Mouse (Mus musculus) left cerebral cortex, postnatal 10 days (tissue): ENCODE results near the gene Efcab6. TPM values are rescaled to one million over a fixed set of nuclear protein-coding genes. Genes with fewer than 3 reads are reported as not detected.

Source experiments
- DNase-seq, 2 experiments: peaks; one replicate each; pipeline ENCODE4 v3.0.0; 2021 to 2022; ENCODE audit warnings: low spot score in 2 of 2, mixed read lengths in 1 of 2; ENCODE audit errors: extremely low spot score in 1 of 2
- intact Hi-C: fragments of 180-260 bp; cut with DNase I; formaldehyde crosslinking; loops from one replicate; pipeline ENCODE4 v1.15.1; 2025
- total RNA-seq, 2 experiments: library from RNA; stranded (reverse); gene quantifications; 2 replicates each; pipeline ENCODE4 v1.2.3; 2021

Gene Efcab6
- total RNA-seq, 2 experiments from 2014 or later = 15.4 to 17.8 TPM

- intact Hi-C loops = no loop called here
- DNase-seq = peak in 1 of 2 experiments; percentile 18
These were observed 140.5 kb downstream of the Efcab6 start for GRCm38 (mm10) chr15:83924656-83925055.

GRCm38 (mm10) chr15:83915376-83915775, 149.8 kb downstream of the Efcab6 start:
- intact Hi-C loops = no loop called here

GRCm38 (mm10) chr15:83913028-83913714, 152.0 kb downstream of the Efcab6 start:
- intact Hi-C loops = no loop called here
- peak in 1 of 2 experiments; percentile 27 for DNase-seq

More at GRCm38 (mm10) chr15:83915376-83915775, 149.8 kb downstream of the Efcab6 start:
- DNase-seq = peak in 1 of 2 experiments; percentile 8

GRCm38 (mm10) chr15:83906472-83906871, 158.7 kb downstream of the Efcab6 start:
- DNase-seq = no peak
- intact Hi-C loops = no loop called here

- intact Hi-C loops = no loop called here
These were observed 167.9 kb downstream of the Efcab6 start for GRCm38 (mm10) chr15:83897286-83897685.

GRCm38 (mm10) chr15:83896011-83896410, 169.2 kb downstream of the Efcab6 start:
- intact Hi-C loops = no loop called here
- DNase-seq = no peak

More at GRCm38 (mm10) chr15:83897286-83897685, 167.9 kb downstream of the Efcab6 start:
- peak in 1 of 2 experiments; percentile 52 for DNase-seq

- DNase-seq = no peak
- intact Hi-C loops = no loop called here
These were observed 170.9 kb downstream of the Efcab6 start for GRCm38 (mm10) chr15:83894261-83894660.

- no peak for DNase-seq
- intact Hi-C loops = no loop called here
These were observed 172.3 kb downstream of the Efcab6 start for GRCm38 (mm10) chr15:83892871-83893270.

- intact Hi-C loops = no loop called here
- DNase-seq = no peak
These were observed 180.9 kb downstream of the Efcab6 start for GRCm38 (mm10) chr15:83884291-83884690.

GRCm38 (mm10) chr15:83883821-83884220, 181.4 kb downstream of the Efcab6 start:
- no peak for DNase-seq
- intact Hi-C loops = no loop called here

- intact Hi-C loops = no loop called here
These were observed 185.3 kb downstream of the Efcab6 start for GRCm38 (mm10) chr15:83879845-83880244.

GRCm38 (mm10) chr15:83877898-83878297, 187.3 kb downstream of the Efcab6 start:
- no peak for DNase-seq
- intact Hi-C loops = no loop called here

More at GRCm38 (mm10) chr15:83879845-83880244, 185.3 kb downstream of the Efcab6 start:
- no peak for DNase-seq

GRCm38 (mm10) chr15:83877155-83877866, 187.9 kb downstream of the Efcab6 start:
- DNase-seq = no peak
- intact Hi-C loops = no loop called here

- intact Hi-C loops = no loop called here
- no peak for DNase-seq
These were observed 194.2 kb downstream of the Efcab6 start for GRCm38 (mm10) chr15:83870936-83871335.

- DNase-seq = no peak
- intact Hi-C loops = no loop called here
These were observed 199.6 kb downstream of the Efcab6 start for GRCm38 (mm10) chr15:83865626-83866025.

GRCm38 (mm10) chr15:83857129-83857528, 208.1 kb downstream of the Efcab6 start:
- intact Hi-C loops = loop anchor here (2.0 kb wide), 1 partner anchor 198 kb away; no protein-coding TSS in a partner anchor
- peak in 1 of 2 experiments; percentile 71 for DNase-seq

- intact Hi-C loops = no loop called here
- DNase-seq = peak in 1 of 2 experiments; percentile 58
These were observed 211.8 kb downstream of the Efcab6 start for GRCm38 (mm10) chr15:83853400-83853811.

- DNase-seq = peak in 1 of 2 experiments; percentile 65
- intact Hi-C loops = no loop called here
These were observed 217.0 kb downstream of the Efcab6 start for GRCm38 (mm10) chr15:83848193-83848592.

GRCm38 (mm10) chr15:83847512-83847911, 217.7 kb downstream of the Efcab6 start:
- DNase-seq = no peak
- intact Hi-C loops = no loop called here

GRCm38 (mm10) chr15:83846592-83846991, 218.6 kb downstream of the Efcab6 start:
- DNase-seq = no peak
- intact Hi-C loops = no loop called here
